Mouse (Mus musculus) forelimb bud, embryonic 11.5 days (tissue): ENCODE data around the gene Chrm4.
A peak's percentile ranks its signal among the peaks of the same experiment; 100 is the strongest.

Source experiments
- DNase-seq: peaks from one replicate; pipeline ENCODE4 v3.0.0-alpha.2; 2012; ENCODE audit warnings: low read depth, low spot score

Chrm4 gene

GRCm38 (mm10) chr2:91926949-91927348 is at the start of gene Chrm4:
TSS of gene Chrm4 (plus strand) at chr2:91927249.
- DNase-seq = no peak

GRCm38 (mm10) chr2:91878387-91879180 is 48.5 kb upstream of the Chrm4 start:
- no peak for DNase-seq

- no peak for DNase-seq
These were observed 43.1 kb upstream of the Chrm4 start for GRCm38 (mm10) chr2:91883961-91884360.

- DNase-seq = no peak
These were observed 42.4 kb upstream of the Chrm4 start for GRCm38 (mm10) chr2:91884616-91885015.

- DNase-seq = no peak
These were observed 32.3 kb upstream of the Chrm4 start for GRCm38 (mm10) chr2:91894716-91895115.

- DNase-seq = no peak
These were observed 31.6 kb upstream of the Chrm4 start for GRCm38 (mm10) chr2:91895401-91895800.

- no peak for DNase-seq
These were observed 29.1 kb upstream of the Chrm4 start for GRCm38 (mm10) chr2:91897968-91898367.

- no peak for DNase-seq
These were observed 27.9 kb upstream of the Chrm4 start for GRCm38 (mm10) chr2:91899141-91899540.

- no peak for DNase-seq
These were observed 26.6 kb upstream of the Chrm4 start for GRCm38 (mm10) chr2:91900431-91900830.

- no peak for DNase-seq
These were observed 24.7 kb upstream of the Chrm4 start for GRCm38 (mm10) chr2:91902336-91902735.

GRCm38 (mm10) chr2:91903171-91903925 is 23.7 kb upstream of the Chrm4 start:
- no peak for DNase-seq

GRCm38 (mm10) chr2:91904618-91905307 is 22.3 kb upstream of the Chrm4 start:
- DNase-seq = no peak

- DNase-seq = no peak
These were observed 20.9 kb upstream of the Chrm4 start for GRCm38 (mm10) chr2:91906141-91906540.

GRCm38 (mm10) chr2:91912616-91913015 is 14.4 kb upstream of the Chrm4 start:
- DNase-seq = no peak

GRCm38 (mm10) chr2:91913328-91914110 is 13.5 kb upstream of the Chrm4 start:
- DNase-seq = no peak

- no peak for DNase-seq
These were observed 10.6 kb upstream of the Chrm4 start for GRCm38 (mm10) chr2:91916346-91916977.

- DNase-seq = no peak
These were observed 10.0 kb upstream of the Chrm4 start for GRCm38 (mm10) chr2:91917096-91917495.

- DNase-seq = no peak
These were observed 6.9 kb upstream of the Chrm4 start for GRCm38 (mm10) chr2:91920130-91920529.

GRCm38 (mm10) chr2:91921181-91921789 is 5.8 kb upstream of the Chrm4 start:
- DNase-seq = peak; percentile 76

GRCm38 (mm10) chr2:91921790-91922570 is 5.1 kb upstream of the Chrm4 start:
- peak; percentile 54 for DNase-seq
